Mouse (Mus musculus): Measurements from ENCODE around the gene Ccl6.

Gene Ccl6

DNA sequence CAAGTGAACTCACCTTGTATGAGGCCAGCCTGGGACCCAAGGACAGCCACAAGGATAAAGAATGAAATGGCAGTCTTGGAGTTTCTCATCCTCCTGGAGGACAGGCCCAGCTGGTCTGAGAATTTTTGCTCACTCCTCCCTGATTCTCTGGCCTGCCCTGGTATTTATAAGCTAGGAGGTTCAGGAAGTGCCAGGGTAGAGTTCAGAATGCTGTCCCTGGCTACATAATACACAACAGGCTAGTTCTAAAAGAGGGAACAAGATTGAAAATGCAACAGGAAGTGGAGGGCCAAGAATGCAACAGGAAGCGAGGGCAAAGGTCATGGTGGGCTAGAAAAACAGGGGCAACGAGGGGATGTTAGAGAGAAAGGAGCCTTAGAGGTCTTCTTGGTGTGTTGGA, at the start of gene Ccl6:
Gene Ccl6, minus strand, starts transcription at position 235 of the 400 bp plus-strand sequence.
- no peak for DNase-seq (ENCODE audit: low spot score in 2 of 2)

DNA sequence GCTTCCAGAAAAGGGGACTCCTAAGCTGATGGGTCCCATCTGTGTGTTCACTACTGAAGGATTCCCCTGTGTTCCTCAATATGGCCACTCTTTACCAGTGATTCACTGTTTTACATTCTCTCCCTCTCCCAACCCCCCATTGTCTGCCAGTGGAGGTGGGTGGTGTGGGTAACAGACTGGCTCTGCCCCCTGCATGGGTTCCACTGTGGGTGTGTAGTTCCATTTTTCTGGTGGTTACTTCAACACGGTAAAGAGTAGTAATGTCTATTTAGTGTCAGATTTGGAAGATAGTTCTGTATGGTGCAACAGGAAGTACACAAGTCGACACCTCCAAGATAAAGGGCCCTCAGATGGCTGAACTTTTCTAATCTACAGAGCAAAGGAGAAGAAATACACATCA, 48.3 kb upstream of the Ccl6 start:
- no peak for DNase-seq (ENCODE audit: low spot score in 2 of 2)

DNA sequence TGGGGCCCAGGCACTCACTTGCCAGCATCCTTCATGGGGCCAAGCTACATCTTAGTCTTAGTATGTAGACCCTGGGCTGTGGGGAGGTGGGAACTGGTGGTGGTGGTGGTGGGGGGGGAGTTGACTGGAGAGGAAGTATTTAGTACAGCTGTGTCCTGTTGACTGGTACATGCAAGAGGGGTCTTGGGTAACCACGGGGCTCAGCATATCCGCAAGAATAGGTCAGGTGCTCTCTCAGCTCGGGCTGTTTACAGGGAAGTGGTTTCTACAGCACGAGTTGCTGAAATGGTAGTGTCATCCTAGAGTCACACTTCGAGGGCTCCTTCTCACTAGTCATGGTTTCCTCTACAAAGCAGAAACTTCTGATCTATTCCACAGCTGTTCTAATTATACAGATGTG, 47.3 kb upstream of the Ccl6 start:
- no peak for DNase-seq (ENCODE audit: low spot score in 2 of 2)

DNA sequence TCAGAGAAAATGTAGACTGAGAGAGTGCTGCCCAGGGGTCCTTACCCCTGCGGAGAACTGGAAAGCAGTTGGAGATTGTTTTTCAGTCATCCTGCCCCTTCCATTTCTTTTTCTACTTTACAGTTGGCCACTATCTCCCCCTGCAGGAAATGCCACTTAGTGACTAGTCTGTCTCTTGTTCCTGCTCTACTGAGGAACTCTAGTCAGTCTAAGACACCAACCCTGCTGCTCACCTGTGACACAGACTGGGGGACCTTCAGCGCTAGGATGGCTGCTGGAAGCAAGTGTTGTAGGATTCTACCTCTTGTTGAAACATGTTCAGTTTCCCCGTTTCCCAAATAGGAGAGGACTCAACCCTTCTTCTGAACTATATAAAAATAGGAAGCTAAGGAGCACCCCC, 46.6 kb upstream of the Ccl6 start:
- no peak for DNase-seq (ENCODE audit: low spot score in 2 of 2)

DNA sequence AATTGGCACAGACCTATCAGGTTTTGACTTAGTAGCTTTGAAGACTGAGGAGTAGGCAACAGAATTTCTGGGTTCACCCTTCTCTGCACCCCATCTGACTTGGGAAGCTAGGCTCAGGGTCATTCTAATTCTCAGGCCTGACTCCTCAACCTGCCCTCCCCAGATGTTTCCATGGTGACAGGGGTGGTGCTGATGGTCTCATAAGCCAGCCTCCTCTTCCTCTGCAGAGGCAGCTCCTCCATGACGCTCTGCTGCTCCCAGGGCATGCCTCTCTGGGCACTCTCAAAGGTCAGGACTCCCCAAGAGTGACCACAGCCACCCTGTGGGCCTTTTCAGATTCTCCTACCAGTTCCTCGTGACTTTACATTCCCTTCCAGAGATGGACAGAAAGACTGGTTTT, 46.0 kb upstream of the Ccl6 start:
- DNase-seq (ENCODE audit: low spot score in 2 of 2): no peak

DNA sequence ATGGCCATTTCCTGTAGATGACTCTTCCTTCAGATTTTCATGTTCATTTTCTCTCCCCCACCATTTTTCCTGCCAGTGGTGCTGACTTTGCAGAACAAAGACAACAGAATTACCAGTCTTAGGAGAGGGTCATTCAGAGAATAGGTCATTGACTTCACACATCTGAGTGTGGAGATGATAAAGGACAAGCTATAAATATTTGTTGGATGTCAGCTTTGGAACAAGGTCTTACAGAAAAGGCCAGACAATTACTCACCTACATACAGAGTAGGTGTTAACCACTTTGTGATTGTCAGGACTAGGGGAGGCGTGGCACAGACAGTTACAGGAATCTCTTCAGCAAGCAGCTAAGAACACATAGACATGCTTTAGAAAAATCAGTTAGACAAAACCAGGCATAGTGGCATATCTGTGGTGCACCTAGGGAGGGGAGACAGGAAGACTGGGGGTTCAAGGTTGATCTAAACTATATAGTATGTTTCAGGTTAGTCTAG, 43.9 kb upstream of the Ccl6 start:
- no peak for DNase-seq (ENCODE audit: low spot score in 2 of 2)

DNA sequence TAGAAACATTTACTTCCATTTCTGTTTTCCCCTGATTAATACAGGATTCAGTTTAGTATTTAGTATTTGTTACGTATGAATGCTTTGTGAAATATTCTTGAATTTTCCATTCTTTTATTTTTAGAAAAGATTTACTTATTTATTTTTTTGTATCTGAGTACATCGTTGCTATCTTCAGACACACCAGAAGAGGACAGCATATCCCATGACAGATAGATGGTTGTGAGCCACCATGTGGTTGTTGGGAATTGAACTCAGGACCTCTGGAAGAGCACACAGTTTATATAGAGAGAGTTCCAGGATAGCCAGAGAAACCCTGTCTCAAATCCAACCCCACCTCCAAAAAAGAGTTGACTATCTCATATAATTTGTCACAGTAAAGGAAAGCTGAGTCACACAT, 42.0 kb upstream of the Ccl6 start:
- no peak for DNase-seq (ENCODE audit: low spot score in 2 of 2)

DNA sequence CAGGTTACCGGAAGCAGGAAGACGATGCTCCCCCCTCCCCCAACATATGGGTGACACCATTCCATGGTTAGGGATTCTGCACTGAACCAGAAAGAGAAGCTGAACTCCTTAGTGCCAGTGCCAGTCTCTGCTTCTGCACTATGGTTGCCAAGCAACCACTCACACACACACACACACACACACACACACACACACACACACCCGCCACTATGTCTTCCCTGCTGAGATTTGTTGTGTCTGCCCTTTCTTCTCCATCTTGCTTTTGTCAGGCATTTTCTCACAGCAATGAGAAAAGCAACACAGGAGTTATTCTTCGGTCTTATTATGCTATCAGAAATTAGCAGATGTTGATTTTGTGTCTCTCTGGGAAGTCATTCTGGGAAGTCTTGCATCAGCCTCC, 41.5 kb upstream of the Ccl6 start:
- DNase-seq (ENCODE audit: low spot score in 2 of 2): no peak

DNA sequence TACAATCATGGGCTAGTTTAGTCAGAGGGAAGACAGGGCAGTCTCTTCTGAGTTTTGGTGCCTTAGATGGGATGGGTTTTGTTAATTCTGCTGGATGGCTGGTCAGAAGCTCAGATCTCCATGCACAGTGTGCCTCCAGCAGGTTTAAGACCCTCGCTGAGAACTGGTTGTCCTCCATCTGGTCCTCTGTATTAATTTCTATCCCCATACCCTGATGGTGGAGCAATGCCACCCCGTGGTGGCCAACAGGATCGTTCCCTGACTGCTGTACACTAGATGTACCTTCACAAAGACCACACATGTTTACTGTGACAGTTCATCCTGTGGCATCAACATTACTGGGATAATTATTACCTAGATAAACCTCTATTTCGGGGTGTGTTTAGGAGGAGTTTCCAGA, 39.9 kb upstream of the Ccl6 start:
- no peak for DNase-seq (ENCODE audit: low spot score in 2 of 2)

DNA sequence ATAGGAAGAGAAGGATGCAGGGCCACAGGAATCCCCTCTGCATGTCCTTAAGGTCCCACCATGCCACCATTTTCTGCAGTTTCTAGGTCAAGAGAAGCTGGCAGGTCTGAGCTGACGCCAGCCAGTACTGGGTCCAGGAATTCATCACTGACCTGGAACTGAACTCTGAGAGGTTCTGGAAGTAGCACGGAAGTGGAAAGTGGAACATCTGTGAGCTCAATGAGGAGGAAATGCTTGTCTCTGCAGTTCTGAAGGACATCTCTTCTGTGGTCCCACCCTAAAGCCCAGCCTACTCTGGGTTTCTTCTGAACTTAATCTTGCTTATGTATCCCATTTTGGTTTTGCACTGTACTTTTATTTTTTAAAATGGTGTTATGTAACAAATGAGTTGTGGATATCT, 38.2 kb upstream of the Ccl6 start:
- no peak for DNase-seq (ENCODE audit: low spot score in 2 of 2)

DNA sequence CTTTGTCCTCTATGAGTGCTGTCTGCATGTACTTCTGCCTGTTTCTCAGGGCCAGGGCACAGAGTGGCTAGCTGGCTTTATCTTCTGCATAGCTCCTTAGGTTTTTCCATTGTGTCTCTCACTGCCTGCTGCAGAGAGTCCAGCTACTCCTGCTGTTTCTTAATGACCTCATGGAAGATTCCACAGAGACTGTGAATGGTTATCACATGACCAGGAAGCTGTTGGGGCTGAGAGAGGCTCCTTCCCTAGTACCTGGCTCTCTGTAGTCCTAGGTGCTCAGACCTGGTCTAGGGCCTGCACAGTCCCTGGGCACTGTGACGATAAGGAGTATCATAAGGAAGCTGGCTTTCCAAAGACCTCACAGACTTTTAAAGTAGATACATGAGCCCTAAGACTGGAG, 37.7 kb upstream of the Ccl6 start:
- no peak for DNase-seq (ENCODE audit: low spot score in 2 of 2)

DNA sequence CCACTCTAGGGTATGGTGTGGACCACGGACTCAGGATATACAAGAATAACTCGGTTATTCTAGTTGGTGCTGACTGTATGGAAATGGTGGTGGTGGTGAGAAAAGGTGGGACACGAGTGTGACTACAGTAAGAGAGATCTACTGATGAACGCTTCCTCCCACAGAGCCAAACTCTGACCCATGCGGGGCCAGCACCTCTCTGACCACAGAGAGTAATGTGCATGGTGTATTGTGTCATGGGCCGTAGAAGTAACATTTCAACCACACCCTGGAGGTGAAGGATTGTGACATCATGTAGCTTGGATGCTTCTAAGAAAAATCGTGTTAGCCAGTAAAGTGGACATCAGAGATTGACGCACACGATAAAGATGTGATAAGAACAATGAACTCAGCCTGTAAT, 35.9 kb upstream of the Ccl6 start:
- no peak for DNase-seq (ENCODE audit: low spot score in 2 of 2)

DNA sequence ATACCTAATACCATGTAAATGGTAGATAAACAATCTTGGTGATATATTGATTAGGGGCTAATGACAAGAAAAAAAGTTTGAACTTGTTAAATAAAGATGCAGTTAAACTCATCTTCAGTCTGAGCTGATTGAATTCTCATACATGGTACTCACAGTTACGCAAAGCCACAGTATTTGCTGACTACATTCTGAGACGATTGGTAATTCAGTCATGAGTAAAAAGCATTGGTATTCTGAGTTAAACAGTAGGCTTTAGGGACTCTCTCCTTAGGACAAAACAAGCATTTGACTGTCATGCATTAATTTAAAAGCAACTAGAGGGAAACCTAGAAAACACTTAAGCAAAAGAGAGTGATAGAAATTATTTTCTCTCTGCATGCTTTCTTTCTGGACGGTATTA, 30.7 kb upstream of the Ccl6 start:
- no peak for DNase-seq (ENCODE audit: low spot score in 2 of 2)

DNA sequence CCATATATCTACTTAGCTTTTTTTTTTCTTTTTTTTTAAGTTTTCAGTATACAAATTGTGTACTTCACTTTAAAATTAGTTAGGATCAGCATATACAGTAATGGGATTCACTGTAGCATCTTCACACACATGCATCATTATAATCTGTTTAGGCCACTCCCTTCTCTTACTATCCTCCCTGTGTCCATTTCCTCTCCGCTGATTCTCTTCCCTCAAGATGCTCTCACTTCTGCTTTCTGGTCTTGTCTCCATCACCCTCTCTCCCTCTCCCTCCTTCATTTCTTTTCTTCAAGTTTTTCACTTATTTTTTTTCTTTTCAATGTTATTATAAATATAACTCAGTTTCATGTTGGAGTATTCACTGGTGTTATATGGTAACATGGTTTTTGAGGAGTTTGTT, 26.1 kb upstream of the Ccl6 start:
- no peak for DNase-seq (ENCODE audit: low spot score in 2 of 2)

DNA sequence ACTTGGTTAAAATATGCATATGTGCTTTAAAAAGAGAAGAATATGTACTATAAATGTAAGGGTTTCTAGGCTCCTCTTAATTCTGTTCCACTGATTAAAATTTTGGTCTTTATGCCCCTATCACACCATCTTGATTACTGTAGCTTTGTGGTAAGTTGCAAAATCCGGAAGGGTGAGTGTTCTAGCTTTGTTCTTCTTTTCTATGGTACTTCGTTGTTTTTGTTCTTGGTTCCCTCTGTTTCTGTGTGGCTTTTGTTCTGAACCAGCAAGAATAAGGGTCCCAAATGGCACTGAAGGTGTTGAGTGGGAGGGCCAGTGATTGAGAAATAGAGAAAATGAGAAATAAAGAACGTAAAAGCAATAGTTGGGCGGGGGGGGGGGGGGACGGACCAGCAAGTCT, 25.4 kb upstream of the Ccl6 start:
- DNase-seq (ENCODE audit: low spot score in 2 of 2): no peak

DNA sequence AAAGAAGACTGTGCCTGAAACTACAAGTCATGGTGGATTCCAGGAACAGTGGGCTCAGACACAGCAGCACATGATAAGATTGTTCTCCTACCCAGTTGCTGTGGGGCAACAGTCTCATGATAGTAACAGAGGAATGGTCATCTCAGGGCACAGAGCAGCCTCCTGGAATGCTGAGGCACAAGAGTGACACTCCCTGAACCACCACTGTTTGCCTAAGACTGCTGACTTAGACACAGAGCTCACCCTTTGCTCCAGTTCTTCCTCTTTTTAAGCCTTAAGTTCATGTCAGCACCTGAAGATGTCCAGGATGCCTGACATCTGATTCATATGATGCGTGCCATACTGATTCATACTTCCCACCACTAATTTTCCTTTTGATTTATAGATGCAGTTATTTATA, 23.7 kb upstream of the Ccl6 start:
- DNase-seq (ENCODE audit: low spot score in 2 of 2): no peak

DNA sequence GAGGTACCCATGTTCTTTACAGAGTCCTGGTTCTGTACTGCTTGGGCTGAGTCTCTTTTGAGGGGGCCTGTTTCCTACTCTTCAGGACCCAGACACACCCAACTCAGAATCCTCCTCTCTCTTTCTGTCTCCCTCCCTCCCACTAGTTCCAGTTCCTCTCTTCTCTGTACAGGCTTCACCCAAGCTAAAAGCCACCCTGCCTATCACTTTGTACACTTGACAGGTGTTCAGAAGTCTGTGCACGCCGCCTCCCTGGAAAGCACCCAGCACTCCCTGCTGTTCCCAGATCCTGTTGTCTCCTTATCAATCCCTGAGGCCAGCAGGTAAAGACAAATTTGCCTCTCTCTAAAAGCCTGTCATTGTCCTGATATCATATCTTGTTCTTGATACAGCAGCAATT, 18.0 kb upstream of the Ccl6 start:
- DNase-seq (ENCODE audit: low spot score in 2 of 2): no peak

DNA sequence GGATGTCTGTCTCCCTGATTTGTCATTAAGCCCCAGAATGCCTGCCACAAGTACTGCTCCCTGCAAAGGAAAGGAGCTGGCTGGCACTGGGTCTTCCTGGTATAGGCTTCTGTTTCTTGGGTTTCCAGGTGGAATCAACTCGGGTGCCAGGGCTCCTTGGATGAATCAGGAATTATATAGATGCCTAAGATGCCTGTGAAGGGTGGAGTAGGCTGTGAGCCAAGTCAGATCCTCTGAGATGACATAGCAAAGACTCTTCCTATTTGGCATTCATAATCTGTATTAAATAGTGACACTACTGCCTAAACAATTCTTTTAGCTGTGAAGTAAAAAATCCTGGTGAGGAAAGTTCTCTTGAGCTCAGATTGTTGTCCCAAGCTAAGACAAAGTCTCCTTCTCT, 13.5 kb upstream of the Ccl6 start:
- DNase-seq (ENCODE audit: low spot score in 2 of 2): no peak

DNA sequence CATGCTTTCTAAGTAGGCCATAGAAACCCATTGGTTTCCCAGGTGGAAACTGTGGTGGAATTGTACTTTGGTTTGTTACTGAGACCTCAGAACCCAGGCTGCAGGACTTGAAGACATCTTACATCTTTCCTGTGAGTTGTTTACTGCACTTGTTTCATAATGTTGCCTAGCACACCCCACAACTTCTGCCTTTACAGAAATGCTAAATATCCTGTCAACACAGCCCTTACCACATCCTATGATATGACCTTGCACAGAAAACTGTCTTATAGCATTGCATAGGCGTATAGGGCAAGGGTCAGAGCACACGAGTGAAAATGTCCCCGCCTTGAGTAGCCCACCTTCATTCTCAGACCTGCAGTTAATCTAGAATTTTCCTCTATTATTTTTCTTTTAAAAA, 12.6 kb upstream of the Ccl6 start:
- no peak for DNase-seq (ENCODE audit: low spot score in 2 of 2)

DNA sequence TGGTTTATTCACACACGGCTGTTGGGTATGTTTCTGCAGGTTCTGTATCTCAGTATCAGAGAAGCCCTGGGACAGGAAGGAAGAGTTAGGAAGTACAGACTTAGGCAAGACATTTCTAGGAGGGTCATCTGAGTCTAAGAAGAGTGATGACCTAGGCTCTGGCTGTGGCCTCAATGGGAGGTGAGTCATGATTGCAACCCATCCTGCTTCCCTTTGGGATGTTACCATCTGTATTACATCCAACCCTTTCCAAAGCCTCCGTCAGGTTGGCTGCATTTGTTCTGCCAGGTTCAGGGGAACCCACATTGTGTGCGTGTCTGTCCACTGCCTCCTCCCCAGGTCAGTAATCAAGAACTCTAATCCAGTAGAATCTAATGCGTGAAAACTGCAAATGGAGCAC, 11.8 kb upstream of the Ccl6 start:
- no peak for DNase-seq (ENCODE audit: low spot score in 2 of 2)

DNA sequence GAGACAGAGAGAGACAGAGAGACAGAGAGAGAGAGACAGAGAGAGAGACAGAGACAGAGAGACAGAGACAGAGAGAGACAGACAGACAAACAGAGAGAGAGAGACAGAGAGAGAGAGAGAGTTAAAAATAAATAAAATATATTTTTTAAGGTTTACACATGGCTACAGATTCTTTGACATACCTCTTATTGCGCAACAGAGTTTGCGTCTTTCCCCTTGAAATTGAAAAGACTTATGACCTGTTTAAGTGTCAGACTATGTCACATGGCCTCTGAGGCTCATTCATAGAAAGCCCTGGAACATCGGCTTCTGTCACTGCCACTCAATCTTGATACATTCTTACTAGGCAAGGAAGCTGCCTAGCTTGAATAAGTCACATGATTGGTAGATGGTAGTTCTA, 10.5 kb upstream of the Ccl6 start:
- no peak for DNase-seq (ENCODE audit: low spot score in 2 of 2)

DNA sequence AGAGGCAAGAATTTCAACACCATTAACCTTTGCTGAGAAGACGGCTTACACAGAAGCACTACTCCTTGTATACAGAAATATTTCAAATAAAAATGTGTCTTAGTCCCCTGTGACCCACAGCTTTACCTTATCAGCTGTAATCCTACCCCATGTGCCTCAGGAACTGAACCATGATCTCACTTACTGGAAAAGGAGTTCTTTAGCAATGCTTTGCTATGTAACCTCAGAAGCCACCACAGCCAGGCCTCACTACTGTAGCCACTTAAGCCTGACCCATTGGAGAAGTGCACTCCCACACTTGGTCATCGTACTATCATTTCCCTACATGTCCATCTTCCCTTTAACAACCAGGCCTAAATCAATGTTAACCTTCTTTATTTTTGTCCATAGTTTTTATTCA, 7.7 kb upstream of the Ccl6 start:
- DNase-seq (ENCODE audit: low spot score in 2 of 2): no peak

DNA sequence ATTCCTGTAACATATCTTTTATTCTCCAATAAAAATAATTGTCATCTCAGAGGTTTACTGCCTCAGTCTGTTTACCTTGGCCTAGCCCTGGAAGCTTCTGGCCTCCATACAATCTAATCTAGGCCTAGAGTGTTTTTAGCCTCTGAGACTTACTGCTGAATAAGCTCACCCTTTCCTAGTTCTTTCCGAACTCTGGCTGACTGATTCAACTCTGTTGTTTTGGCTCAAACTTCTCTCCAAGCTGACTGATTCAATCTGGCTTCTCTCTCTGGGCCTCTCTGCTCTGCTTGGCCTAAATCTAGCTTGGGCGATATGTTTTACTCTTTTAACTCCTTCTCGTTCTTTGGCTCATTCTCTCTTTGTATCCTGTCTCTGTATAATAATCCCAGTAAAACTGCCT, 6.1 kb upstream of the Ccl6 start:
- no peak for DNase-seq (ENCODE audit: low spot score in 2 of 2)

DNA sequence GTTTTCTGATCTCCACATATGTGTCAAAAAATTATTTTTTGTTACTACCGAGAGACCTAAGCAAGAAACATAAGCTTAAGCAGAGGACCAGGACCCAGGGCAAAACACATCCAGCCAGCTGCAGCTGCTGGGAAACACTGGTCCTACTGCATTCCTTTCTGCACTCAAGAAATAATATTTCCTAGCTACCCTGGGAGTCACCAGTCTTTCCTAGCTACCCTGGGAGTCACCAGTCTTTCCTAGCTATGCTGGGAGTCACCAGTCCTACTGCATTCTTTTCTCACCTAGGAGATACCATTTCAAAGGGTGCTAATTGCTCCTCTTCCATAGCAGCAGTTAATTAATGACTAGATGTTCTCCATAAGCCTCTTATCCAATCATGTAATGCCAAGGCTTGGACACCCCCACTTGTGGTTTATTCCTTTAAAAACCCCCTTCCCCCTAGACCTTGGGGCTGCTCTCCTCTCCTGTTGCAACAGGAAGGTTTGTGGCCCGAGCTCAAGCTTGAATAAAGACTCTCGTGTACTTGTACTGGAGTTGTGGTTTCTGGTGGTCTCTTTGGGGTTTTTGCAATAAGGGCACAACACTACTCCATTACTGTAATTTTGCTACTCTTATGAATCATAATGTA, 5.4 kb upstream of the Ccl6 start:
- DNase-seq (ENCODE audit: low spot score in 2 of 2): no peak

DNA sequence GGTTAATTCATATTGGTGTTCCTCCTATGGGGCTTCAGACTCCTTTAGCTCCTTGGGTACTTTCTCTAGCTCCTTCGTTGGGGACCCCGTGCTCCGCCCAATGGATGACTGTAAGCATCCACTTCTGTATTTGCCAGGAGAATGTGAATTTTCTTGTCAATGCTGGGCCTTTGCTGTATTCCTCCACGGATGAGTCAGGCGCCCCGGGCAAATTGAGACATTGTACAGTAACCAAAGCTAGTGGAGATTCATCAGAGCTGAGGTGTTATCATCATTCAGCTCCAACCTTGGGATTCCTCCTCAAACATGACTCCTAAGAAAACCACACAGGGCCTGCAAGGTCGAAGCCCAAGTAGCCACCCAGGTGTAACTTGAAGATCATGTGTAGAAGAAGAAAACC, 4.9 kb upstream of the Ccl6 start:
- DNase-seq (ENCODE audit: low spot score in 2 of 2): no peak
